Mouse (Mus musculus) splenic B cell, adult 2 months (primary cell): ENCODE data around the gene Snai3.
A peak's percentile ranks its signal among the peaks of the same experiment; 100 is the strongest.

Experiments
- DNase-seq: peaks from one replicate; pipeline ENCODE4 v3.0.0-alpha.2; 2011; ENCODE audit warnings: low read depth, low spot score
- H3K27me3 ChIP-seq: 2 replicates; pipeline ENCODE4 v1.6.1; 2012; ENCODE audit warnings: mild to moderate bottlenecking, low read length, moderate library complexity, mixed read lengths; ENCODE audit not compliant: control insufficient read depth, poor library complexity, insufficient read depth, severe bottlenecking
- H3K36me3 ChIP-seq: 2 replicates; pipeline ENCODE4 v1.6.1; 2012; ENCODE audit warnings: mild to moderate bottlenecking, low read length, moderate library complexity, mixed read lengths; ENCODE audit not compliant: control insufficient read depth, poor library complexity, insufficient read depth, severe bottlenecking

Gene Snai3

DNA sequence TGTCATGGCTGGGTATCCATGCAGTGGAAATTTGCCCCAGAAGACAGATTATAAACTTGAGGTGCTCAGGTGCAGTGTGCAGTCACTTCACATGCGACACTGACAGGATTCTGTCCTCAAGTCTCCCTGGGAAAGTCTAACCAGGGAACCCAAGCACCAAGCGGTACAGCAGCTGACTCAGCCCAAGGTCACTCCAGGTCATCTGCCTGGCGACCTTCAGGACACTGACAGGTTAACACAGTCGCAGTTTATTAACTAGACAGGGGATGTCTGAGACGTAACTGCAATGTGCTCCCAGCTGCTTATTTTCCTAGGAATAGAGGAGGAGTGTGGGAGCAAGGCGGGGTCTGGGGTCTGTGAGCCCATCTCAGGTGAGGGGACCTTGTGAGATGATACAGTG, 8.9 kb upstream of the Snai3 start:
- H3K36me3 ChIP-seq, result peaks cover 7% of the 10 kb centered on the region; the same call in 1 of the 2 replicates
- H3K27me3 ChIP-seq, result no peaks in the 10 kb centered on the region; the same call in 1 of the 2 replicates
- DNase-seq, result no peak

DNA sequence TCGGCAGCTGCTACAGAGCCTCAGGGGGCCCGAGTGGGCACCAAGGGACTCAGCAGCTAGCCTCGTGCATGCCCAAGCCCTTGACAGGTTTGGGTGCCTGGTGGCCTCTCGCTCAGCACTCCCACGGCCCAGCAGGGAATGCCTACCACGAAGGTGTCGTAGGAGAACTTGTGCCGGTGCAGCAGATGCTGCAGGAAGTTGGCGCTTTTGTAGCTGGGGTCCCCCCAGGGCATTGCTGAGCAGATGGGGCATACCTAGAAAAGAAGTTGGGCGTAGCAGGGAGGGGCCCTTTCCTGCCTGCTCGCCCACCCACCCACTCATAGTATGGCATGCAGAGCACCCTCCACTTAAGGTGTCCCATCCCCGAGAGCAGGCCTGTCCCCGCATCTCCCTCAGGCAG, 7.3 kb upstream of the Snai3 start:
- H3K27me3 ChIP-seq, result no peaks in the 10 kb centered on the region; the same call in 1 of the 2 replicates
- H3K36me3 ChIP-seq, result peaks cover 7% of the 10 kb centered on the region; the same call in 1 of the 2 replicates
- no peak for DNase-seq

DNA sequence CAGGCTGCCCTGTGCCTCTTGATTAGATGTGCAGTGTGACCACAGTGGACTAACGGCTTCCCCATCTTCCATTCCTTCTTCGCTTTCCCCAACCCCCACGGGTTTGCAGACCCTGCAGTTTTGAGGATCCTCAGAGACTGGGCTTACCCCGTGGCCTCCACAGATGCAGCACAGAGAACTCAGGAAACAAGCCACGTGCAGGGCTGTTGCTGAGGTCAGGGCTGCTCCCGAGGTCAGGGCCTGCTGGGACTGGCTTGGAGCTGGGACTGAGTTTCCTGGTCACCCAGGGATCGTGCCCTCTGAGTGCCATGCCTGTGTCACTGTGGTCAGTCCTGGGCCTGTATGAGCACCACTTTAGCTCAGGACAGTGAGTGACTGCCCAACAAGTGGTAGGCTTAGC, 4.5 kb upstream of the Snai3 start:
- peaks cover 7% of the 10 kb centered on the region; the same call in 1 of the 2 replicates for H3K36me3 ChIP-seq
- DNase-seq, result no peak
- H3K27me3 ChIP-seq, result no peaks in the 10 kb centered on the region; the same call in 1 of the 2 replicates

DNA sequence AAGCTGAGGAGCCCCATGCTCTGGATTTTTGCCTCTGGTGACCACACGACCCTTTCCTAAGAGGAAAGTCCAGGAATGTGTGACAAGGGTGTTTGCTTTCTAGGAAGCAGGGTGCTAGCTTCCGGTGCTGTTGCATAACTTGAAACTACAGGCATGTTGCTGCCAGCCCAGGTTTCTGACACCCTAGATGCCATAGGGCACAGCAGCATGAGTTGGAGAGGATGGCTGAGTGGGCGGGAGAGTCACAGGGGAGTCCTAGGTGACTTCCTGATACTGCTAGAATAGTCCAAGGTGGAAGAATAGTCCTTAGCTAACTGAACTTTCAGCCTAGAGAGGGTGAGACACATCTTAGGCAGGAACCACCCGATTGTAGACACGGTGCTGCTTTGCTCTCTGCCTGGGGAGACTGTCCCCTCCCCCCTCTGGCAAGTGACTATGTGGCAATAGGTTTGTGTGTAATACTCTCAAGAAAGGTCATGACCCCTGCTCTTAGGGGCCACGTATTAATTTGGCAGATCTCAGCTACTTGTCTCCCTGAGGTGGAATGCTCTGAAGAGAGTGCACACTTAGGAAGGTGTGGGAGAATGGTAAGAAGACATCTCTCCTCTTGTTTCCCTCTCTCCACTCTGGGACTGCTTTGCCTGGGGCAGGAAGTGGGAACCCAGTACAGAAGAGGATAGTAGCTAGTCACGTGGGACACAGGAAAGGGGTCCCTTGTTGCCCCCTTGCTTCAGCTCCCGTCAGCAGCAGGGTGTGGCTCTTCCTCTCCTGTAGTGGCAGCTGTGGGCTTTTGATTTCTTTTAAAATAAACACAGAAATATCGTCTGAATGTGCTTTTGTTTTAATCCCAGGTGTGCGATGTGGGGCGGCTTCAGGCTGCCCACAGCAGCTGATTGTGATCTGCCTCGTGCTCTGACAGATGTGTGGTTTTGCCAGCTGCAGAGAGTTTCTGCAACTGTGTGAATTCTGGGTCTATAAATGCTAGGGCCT, 3.4 kb upstream of the Snai3 start:
- DNase-seq, result peak; percentile 16
- peaks cover 6% of the 10 kb centered on the region; the same call in 1 of the 2 replicates for H3K36me3 ChIP-seq
- H3K27me3 ChIP-seq, result no peaks in the 10 kb centered on the region; the same call in 1 of the 2 replicates

DNA sequence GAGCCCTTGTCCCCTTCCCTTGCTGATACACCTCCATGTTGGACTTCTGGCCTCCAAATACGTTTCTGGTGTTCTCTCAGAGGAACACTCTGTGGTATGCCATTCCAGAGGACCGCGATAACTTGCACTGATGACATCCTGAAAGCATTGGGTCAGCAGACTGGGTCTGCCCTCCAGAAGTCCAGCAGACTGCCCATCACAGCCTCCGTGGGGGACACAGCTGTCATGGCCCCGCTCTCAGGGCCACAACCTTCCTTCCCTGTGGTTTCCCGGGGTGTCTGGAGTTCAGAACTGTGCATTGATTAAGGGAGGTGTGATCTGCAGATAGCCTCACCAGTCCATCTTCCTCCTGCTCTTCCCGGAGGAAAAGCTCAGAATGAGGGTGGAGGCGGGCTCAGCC, 2.0 kb upstream of the Snai3 start:
- H3K27me3 ChIP-seq, result no peaks in the 10 kb centered on the region; the same call in 1 of the 2 replicates

DNA sequence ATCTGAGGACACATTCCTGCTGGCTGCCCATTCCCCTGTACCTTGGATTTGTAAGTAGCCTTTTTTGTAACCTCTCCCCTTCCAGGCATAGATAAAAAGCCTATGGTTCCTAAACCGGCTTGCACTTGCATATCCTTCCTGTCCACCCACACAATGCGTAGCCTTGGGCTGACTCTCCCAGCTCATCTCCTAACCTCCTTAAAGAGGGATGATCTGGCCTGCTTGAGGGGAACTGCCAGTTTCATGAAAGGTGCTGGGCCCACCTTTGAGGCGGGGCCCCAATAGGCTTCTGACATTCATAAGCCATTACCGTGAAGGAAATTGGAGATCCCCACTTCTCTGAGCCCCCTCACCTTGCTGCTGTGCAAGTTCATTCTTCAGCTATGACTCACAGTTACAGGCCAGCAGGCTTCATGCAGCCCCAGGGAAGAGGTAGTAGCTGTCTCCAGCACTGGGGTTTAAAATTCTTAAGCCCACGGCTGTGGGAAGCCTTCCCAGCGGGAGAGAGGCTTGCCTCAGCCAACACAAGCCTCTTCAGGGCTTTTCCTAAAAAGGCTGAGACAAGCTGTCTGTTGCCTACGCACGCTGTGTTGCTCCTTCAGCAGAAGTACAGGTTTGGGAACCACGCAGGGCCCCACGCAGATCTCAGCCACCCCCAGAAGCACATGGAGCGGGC, 1.1 kb upstream of the Snai3 start:
- peak; percentile 47 for DNase-seq
- Histone ChIP-seq H3K36me3 (no peaks in the 10 kb centered on the region), H3K27me3 (no peaks in the 10 kb centered on the region; the same call in 1 of the 2 replicates)

More for the DNA sequence above, 2.0 kb upstream of the Snai3 start:
- no peaks in the 10 kb centered on the region; the same call in 1 of the 2 replicates for H3K36me3 ChIP-seq
- DNase-seq, result no peak

DNA sequence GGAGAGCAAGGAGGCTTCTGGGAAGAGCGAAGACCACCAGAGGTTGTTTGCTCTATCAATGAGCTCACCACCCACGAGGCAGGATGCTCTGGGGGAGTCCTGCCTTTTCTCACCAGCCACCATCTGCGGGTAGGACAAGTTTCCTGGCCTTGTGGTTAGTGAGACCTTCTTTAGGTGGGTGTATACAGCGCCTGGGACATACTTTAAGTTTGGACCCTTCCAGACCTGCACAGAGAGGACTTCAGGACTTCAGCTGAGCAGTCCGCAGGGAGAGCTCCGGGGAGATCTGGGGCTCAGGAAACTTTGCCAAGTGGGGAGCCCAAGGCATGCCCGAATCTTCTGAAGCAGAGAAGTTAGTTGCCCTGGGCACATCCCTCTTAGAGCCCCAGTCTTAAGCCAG, 543 bp downstream of the Snai3 start:
- peak; percentile 53 for DNase-seq
- Histone ChIP-seq H3K36me3 (no peaks in the 10 kb centered on the region), H3K27me3 (no peaks in the 10 kb centered on the region; the same call in 1 of the 2 replicates)

DNA sequence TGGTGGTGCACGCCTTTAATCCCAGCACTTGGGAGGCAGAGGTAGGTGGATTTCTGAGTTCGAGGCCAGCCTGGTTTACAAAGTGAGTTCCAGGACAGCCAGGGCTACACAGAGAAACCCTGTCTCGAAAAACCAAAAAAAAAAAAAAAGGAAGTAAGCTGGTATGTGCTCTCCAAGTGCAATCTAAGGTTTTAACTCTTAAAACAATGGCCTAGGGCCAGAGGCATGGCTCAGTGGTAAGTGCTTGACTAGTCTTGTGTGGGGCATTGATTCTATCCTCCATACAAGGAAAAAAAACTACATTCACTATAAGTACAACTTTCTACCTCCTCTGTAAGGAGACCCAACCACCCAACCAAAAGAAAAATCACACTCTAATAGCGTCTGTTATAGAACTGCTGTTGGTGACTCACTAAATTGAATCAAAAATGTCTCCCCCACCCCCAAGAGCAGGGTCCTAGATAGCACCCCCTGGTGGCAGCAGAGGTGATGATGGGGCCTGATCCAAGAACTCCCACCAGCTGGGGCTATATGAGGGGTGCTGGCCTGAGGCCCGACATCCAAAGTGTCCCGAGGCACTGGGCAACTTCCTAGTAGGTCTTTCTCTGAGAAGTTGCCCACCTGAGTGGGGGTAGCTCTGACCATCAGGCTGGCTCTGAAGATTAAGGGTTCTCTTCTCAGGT, 1.2 kb downstream of the Snai3 start:
- DNase-seq, result peak; percentile 57
- H3K36me3 ChIP-seq, result no peaks in the 10 kb centered on the region
- H3K27me3 ChIP-seq, result no peaks in the 10 kb centered on the region

DNA sequence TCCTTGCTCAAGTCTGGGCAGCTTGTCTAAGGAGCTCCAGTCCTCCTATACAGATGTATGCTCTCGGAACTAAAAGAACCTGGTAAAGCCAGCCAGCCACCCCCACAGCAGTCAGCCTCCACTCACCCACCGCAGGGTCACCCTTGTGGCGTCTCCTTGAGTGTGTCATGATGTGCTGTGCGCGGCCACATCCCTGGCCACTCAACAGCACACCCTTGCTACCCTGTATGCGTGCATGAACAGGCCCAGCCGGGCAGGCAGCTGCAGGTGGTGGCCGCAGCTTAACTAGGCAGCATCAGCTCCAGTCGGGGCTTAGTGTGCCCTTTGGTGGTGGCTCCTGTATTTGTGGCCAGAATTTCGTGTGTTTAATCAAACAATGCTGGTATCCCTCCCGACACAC, 3.4 kb downstream of the Snai3 start:
- DNase-seq, result no peak
- Histone ChIP-seq H3K27me3 (no peaks in the 10 kb centered on the region), H3K36me3 (no peaks in the 10 kb centered on the region)

DNA sequence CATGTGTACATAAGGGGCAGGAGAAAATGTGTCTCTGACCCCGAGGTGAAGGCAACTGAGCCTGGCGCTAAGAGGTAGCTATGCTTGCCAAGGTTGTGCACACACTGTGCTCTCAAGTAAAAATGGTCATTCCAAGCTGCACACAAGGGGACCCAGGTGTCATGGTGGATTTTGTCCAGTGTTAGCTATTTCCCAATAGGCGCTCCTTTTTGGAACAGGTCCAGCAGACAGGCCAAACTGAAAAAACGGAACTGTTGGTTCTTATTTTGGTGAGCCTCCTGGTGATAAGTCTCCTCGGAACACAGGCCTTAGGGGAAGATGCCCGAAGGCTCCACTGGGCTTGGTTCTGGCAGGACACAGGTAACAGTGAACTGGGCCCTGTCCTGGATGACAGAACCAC, 6.1 kb downstream of the Snai3 start:
- no peaks in the 10 kb centered on the region for H3K36me3 ChIP-seq
- DNase-seq, result no peak
- H3K27me3 ChIP-seq, result no peaks in the 10 kb centered on the region

DNA sequence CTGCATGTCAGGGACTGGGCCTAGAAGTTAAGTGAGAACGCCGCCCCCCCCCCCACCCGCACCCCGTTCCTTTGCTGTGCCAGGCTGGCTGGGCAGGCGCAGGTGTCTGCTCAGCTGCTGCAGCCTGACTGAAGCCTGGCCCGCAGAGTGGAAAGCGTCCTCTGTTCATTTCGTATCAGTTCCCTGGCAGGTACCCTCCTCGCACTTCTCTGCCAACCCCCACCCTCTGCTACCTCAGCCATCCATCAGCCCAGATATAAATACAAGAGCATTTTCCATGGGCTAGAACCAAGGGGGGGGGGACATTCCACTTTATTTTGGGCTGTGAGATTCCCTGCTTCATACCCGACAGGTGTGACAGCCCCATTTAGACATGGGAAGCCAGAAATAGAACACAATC, 8.4 kb downstream of the Snai3 start:
- no peaks in the 10 kb centered on the region for H3K36me3 ChIP-seq
- no peak for DNase-seq
- H3K27me3 ChIP-seq, result no peaks in the 10 kb centered on the region

DNA sequence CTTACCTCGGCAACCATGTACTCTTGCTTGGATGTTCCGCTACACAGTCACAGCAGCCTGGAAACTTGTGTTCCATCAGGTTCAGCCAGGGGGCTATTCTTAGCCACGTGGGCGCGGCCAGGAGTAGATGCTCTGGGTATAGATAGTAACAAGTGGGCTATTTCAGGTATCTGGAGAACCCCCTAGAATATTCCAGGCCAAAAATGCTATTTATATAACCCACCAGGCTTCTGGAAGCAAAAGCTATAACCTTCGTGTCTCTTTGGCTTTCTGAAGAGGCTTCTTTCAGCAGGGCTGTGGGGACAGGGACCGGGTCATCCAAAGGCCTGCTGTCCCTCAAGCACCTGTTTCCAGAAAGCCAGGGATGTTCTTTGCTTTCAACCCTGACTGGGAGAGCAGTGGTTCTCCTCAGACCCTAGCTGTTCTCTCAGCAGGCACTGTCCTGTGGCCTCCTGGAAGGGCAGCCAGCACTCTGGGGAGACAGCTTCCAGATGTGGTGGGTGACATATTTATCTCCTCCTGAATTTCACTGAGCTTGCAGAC, 9.3 kb downstream of the Snai3 start:
- Histone ChIP-seq H3K27me3 (no peaks in the 10 kb centered on the region), H3K36me3 (no peaks in the 10 kb centered on the region)
- DNase-seq, result no peak

DNA sequence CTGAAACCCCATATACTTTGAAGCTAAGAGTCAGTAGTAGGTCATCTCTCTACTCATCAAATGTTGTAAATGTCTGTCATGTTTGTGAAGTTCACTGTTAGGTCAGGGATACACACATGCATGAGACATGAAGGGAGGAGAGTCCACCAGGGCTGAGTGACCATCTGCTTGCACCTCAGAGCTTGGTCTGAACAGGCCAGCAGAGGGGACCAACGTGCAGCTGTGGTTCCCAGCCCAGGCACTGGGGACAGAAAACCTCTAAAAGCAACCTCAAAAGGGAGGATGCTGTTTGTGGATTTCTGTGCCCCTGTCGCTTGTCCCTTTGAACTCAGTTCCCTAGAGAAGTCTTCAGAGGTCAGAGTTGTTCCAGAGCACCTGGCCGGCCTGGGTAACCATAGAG, 15.3 kb downstream of the Snai3 start:
- Histone ChIP-seq H3K27me3 (no peaks in the 10 kb centered on the region), H3K36me3 (no peaks in the 10 kb centered on the region)
- no peak for DNase-seq

DNA sequence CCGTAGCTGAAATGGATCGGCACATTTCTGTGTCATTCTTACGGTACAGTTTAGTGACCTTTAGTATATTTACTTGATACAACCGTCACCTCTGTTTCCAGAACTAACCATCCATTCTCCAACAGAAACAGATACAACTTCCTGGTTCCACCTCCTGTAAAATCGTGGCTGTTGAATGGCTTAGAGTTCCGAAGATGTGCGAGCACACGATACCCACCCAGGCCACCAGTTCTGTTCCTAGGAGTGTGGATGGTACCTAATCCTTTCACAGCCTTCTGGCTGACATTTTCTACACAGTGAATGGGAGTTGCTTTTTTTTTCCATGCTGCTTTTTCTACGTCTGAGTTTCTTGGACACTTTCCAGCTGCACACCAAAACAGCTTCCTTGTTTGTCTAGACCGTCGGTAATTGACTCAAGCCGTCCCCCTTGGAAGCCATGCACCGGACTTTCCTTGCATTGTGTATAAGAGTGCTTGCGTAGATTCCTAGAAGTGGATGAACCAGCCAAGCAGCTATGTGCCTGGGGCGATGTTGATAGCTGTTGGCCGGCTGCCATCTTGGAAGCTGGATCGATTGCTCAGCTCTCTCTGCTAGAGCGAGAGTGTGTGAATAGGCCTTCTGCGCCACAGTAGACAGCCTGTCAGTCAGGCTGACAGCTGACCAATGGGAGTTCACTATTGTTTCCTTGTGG, 16.3 kb downstream of the Snai3 start:
- peak; percentile 66 for DNase-seq
- Histone ChIP-seq H3K27me3 (no peaks in the 10 kb centered on the region), H3K36me3 (no peaks in the 10 kb centered on the region; the same call in 1 of the 2 replicates)
